Mouse (Mus musculus) hindbrain, postnatal 0 days (tissue): ENCODE measurements at regions not wholly inside any gene's neighbourhood (a gene's known extent, or its start where the extent isn't known, plus 50 kb on each side); places are given as distances from the start of the nearest gene placed in this dataset.
A peak's percentile ranks its signal among the peaks of the same experiment; 100 is the strongest.

Experiments used
- ATAC-seq: fragments of 200-750 bp; cut with Nextera tagmentation; 2 replicates; pipeline ENCODE4 v1.8.0; 2017; ENCODE audit warnings: mild to moderate bottlenecking, moderate TSS enrichment, moderate library complexity
- DNase-seq: peaks from one replicate; pipeline ENCODE4 v3.0.0-alpha.2; 2015; ENCODE audit warnings: low spot score
- H3K27ac ChIP-seq: fragments of 300-500 bp; sonication (generic); 2 replicates; pipeline ENCODE4 v1.5.1; 2014; ENCODE audit warnings: mild to moderate bottlenecking
- H3K27me3 ChIP-seq: fragments of 300-500 bp; sonication (generic); 2 replicates; pipeline ENCODE4 v1.6.1; 2014; ENCODE audit warnings: low read length, mixed read lengths; ENCODE audit not compliant: insufficient read depth
- H3K36me3 ChIP-seq: fragments of 300-500 bp; sonication (generic); 2 replicates; pipeline ENCODE4 v1.6.1; 2014; ENCODE audit warnings: low read length, mixed read lengths; ENCODE audit not compliant: insufficient read depth
- H3K4me1 ChIP-seq: fragments of 300-500 bp; sonication (generic); 2 replicates; pipeline ENCODE4 v1.6.1; 2014; ENCODE audit warnings: antibody characterized with exemption, low read length, mixed read lengths; ENCODE audit not compliant: insufficient read depth
- H3K4me2 ChIP-seq: fragments of 300-500 bp; sonication (generic); 2 replicates; pipeline ENCODE4 v1.6.1; 2014; ENCODE audit warnings: low read depth, mild to moderate bottlenecking, low read length, moderate library complexity, mixed read lengths
- H3K4me3 ChIP-seq: fragments of 300-500 bp; sonication (generic); 2 replicates; pipeline ENCODE4 v1.5.1; 2014; ENCODE audit warnings: low read length
- H3K9ac ChIP-seq: fragments of 300-500 bp; sonication (generic); replicated peaks from 2 replicates; pipeline ENCODE4 v1.6.1; 2014; ENCODE audit warnings: mild to moderate bottlenecking, low read length, moderate library complexity, mixed read lengths
- H3K9me3 ChIP-seq: fragments of 300-500 bp; sonication (generic); 2 replicates; pipeline ENCODE4 v1.6.1; 2016; ENCODE audit warnings: low read length, mixed read lengths
- CTCF ChIP-seq: IDR thresholded peaks from 2 replicates; pipeline ENCODE4 v1.5.1; 2016; ENCODE audit warnings: antibody characterized with exemption, control low read depth, low read depth
- WGBS: fragments of 180-500 bp; shearing (Covaris S2); extraction: QIAGEN DNeasy Blood & Tissue Kit; methylation state at CpG from one replicate; pipeline ENCODE4 v1.1.7; 2014; 5-methylcytosine and 5-hydroxymethylcytosine counted together

- Histone ChIP-seq H3K27ac (no peak overlapping the region), H3K4me1 (no peaks in the 10 kb centered on the region), H3K9me3 (no peaks in the 10 kb centered on the region), H3K9ac (no peak overlapping the region), H3K4me3 (no peak overlapping the region), H3K36me3 (no peaks in the 10 kb centered on the region), H3K27me3 (no peaks in the 10 kb centered on the region), H3K4me2 (no peak overlapping the region)
- WGBS = 81% methylated on average over 9 of the region's 9 CpGs
- no peak for TF ChIP-seq CTCF
- DNase-seq (no peak), ATAC-seq (no peak)
These were observed 145.6 kb upstream of the Fn1 start for GRCm38 (mm10) chr1:71798636-71799035.

GRCm38 (mm10) chr1:71788408-71788807, 135.4 kb upstream of the Fn1 start:
- TF ChIP-seq CTCF = no peak
- H3K4me2 ChIP-seq = no peak overlapping the region
- H3K4me1 ChIP-seq = no peaks in the 10 kb centered on the region
- H3K9me3 ChIP-seq = no peaks in the 10 kb centered on the region
- no peak overlapping the region for H3K9ac ChIP-seq
- ATAC-seq = no peak
- H3K36me3 ChIP-seq = no peaks in the 10 kb centered on the region
- H3K27me3 ChIP-seq = no peaks in the 10 kb centered on the region
- 65% methylated on average over 1 of the region's 1 CpGs for WGBS
- DNase-seq = no peak
- H3K27ac ChIP-seq = no peak overlapping the region
- no peak overlapping the region for H3K4me3 ChIP-seq

GRCm38 (mm10) chr1:71784880-71785279, 131.9 kb upstream of the Fn1 start:
- DNase-seq (no peak), ATAC-seq (no peak)
- no peak overlapping the region for H3K4me3 ChIP-seq
- no peaks in the 10 kb centered on the region for H3K36me3 ChIP-seq
- H3K9me3 ChIP-seq = no peaks in the 10 kb centered on the region
- no peak for TF ChIP-seq CTCF
- WGBS = 86% methylated on average over 2 of the region's 2 CpGs
- H3K4me1 ChIP-seq = no peaks in the 10 kb centered on the region
- H3K27ac ChIP-seq = no peak overlapping the region
- no peak overlapping the region for H3K4me2 ChIP-seq
- no peaks in the 10 kb centered on the region for H3K27me3 ChIP-seq
- H3K9ac ChIP-seq = no peak overlapping the region

GRCm38 (mm10) chr1:71778292-71778691, 125.3 kb upstream of the Fn1 start:
- Histone ChIP-seq H3K9ac (no peak overlapping the region), H3K27me3 (no peaks in the 10 kb centered on the region), H3K4me3 (no peak overlapping the region), H3K4me1 (no peaks in the 10 kb centered on the region), H3K27ac (no peak overlapping the region), H3K9me3 (no peaks in the 10 kb centered on the region), H3K4me2 (no peak overlapping the region), H3K36me3 (no peaks in the 10 kb centered on the region)
- no peak for TF ChIP-seq CTCF
- DNase-seq = no peak
- WGBS = 93% methylated on average over 8 of the region's 8 CpGs
- no peak for ATAC-seq

- DNase-seq (peak; percentile 41), ATAC-seq (no peak; the same call in 1 of the 2 replicates)
- 68% methylated on average over 19 of the region's 19 CpGs for WGBS
- TF ChIP-seq CTCF = no peak
- Histone ChIP-seq H3K27ac (no peak overlapping the region), H3K4me1 (no peaks in the 10 kb centered on the region), H3K27me3 (no peaks in the 10 kb centered on the region), H3K9ac (no peak overlapping the region), H3K36me3 (no peaks in the 10 kb centered on the region), H3K4me3 (peak overlapping the region; percentile 10; the same call in 1 of the 2 replicates), H3K9me3 (no peaks in the 10 kb centered on the region), H3K4me2 (peak overlapping the region; percentile 38)
These were observed 123.0 kb upstream of the Fn1 start for GRCm38 (mm10) chr1:71775865-71776501.

GRCm38 (mm10) chr1:71772526-71772925, 119.5 kb upstream of the Fn1 start:
- no peak for DNase-seq
- ATAC-seq = no peak
- Histone ChIP-seq H3K36me3 (no peaks in the 10 kb centered on the region), H3K27ac (no peak overlapping the region), H3K4me3 (no peak overlapping the region), H3K4me2 (no peak overlapping the region), H3K9ac (no peak overlapping the region), H3K27me3 (no peaks in the 10 kb centered on the region), H3K9me3 (no peaks in the 10 kb centered on the region), H3K4me1 (no peaks in the 10 kb centered on the region)
- 74% methylated on average over 2 of the region's 2 CpGs for WGBS
- no peak for TF ChIP-seq CTCF

GRCm38 (mm10) chr1:71771798-71772197, 118.8 kb upstream of the Fn1 start:
- DNase-seq = no peak
- Histone ChIP-seq H3K36me3 (no peaks in the 10 kb centered on the region), H3K4me3 (no peak overlapping the region), H3K27ac (no peak overlapping the region), H3K9me3 (no peaks in the 10 kb centered on the region), H3K27me3 (no peaks in the 10 kb centered on the region), H3K4me1 (no peaks in the 10 kb centered on the region), H3K4me2 (no peak overlapping the region), H3K9ac (no peak overlapping the region)
- no peak for TF ChIP-seq CTCF
- no peak for ATAC-seq
- WGBS = 84% methylated on average over 6 of the region's 6 CpGs
